Mouse (Mus musculus) cortical plate, adult 2 months (tissue): ENCODE measurements around the gene Gpd1. TPM values are rescaled to one million over a fixed set of nuclear protein-coding genes. Genes with fewer than 3 reads are reported as not detected.
"Not testable (repeated sequence)": the region's sequence is repeated elsewhere in the genome, so short reads cannot be mapped to it uniquely, and the experiment has no call there.

Experiments
- H3K27ac ChIP-seq: fragments of 200-500 bp; 2 replicates; pipeline ENCODE4 v1.5.1; 2012; ENCODE audit warnings: low read length, control low read depth, inconsistent platforms; ENCODE audit not compliant: insufficient read depth
- H3K4me1 ChIP-seq: fragments of 200-500 bp; 2 replicates; pipeline ENCODE4 v1.6.1; 2011; ENCODE audit warnings: low read length; ENCODE audit not compliant: control insufficient read depth, insufficient read depth
- H3K4me3 ChIP-seq: fragments of 200-500 bp; 2 replicates; pipeline ENCODE4 v1.5.1; 2011; ENCODE audit warnings: mild to moderate bottlenecking, low read length, control low read depth; ENCODE audit not compliant: insufficient read depth
- CTCF ChIP-seq: fragments of 200-500 bp; IDR thresholded peaks from 2 replicates; pipeline ENCODE4 v1.5.1; 2011; ENCODE audit warnings: mild to moderate bottlenecking, control low read depth, low read length; ENCODE audit not compliant: insufficient read depth; ENCODE audit errors: extremely low read depth
- POLR2A ChIP-seq: fragments of 200-500 bp; IDR thresholded peaks from 2 replicates; pipeline ENCODE4 v1.6.1; 2011; ENCODE audit warnings: mild to moderate bottlenecking, low read length, control low read depth; ENCODE audit not compliant: insufficient read depth; ENCODE audit errors: extremely low read depth
- polyA plus RNA-seq: library from polyadenylated mRNA; depleted of rRNA; stranded (reverse); fragments of >200 nt; gene quantifications from 2 replicates; pipeline ENCODE4 v1.2.3, GENCODE M21; 2012

Gene Gpd1
- polyA plus RNA-seq, 1 experiment = 55.3 TPM

GRCm38 (mm10) chr15:99718461-99719021 is 1.2 kb downstream of the Gpd1 start:
- Histone ChIP-seq H3K4me1 (peaks cover 16% of the 10 kb centered on the region), H3K27ac (peak overlapping the region; percentile 76), H3K4me3 (peak overlapping the region; percentile 44; the same call in 1 of the 2 replicates)
- TF ChIP-seq POLR2A = no peak
- no peak for TF ChIP-seq CTCF

GRCm38 (mm10) chr15:99719865-99720264 is 2.5 kb downstream of the Gpd1 start:
- Histone ChIP-seq H3K4me3 (no peak overlapping the region), H3K27ac (no peak overlapping the region), H3K4me1 (peaks cover 16% of the 10 kb centered on the region)
- no peak for TF ChIP-seq CTCF
- no peak for TF ChIP-seq POLR2A

GRCm38 (mm10) chr15:99721921-99722743 is 4.8 kb downstream of the Gpd1 start:
- no peak overlapping the region for H3K4me3 ChIP-seq
- no peak for TF ChIP-seq CTCF
- no peak for TF ChIP-seq POLR2A
- no peak overlapping the region for H3K27ac ChIP-seq
- H3K4me1 ChIP-seq = peaks cover 7% of the 10 kb centered on the region

GRCm38 (mm10) chr15:99723120-99723514 is 5.8 kb downstream of the Gpd1 start:
- Histone ChIP-seq H3K27ac (peak overlapping the region; percentile 38), H3K4me3 (no peak overlapping the region), H3K4me1 (peaks cover 6% of the 10 kb centered on the region)
- no peak for TF ChIP-seq POLR2A
- no peak for TF ChIP-seq CTCF

GRCm38 (mm10) chr15:99723515-99724291 is 6.4 kb downstream of the Gpd1 start:
- peaks cover 5% of the 10 kb centered on the region for H3K4me1 ChIP-seq
- TF ChIP-seq CTCF (no peak), POLR2A (no peak)
- peak overlapping the region; percentile 38 for H3K27ac ChIP-seq

GRCm38 (mm10) chr15:99724292-99725021 is 7.1 kb downstream of the Gpd1 start:
- peak; percentile 27; the same call in 1 of the 2 replicates for TF ChIP-seq POLR2A
- TF ChIP-seq CTCF = peak; percentile 33
- Histone ChIP-seq H3K4me3 (peak overlapping the region; percentile 70), H3K4me1 (peaks cover 4% of the 10 kb centered on the region), H3K27ac (peak overlapping the region; percentile 38)

More at GRCm38 (mm10) chr15:99723515-99724291, 6.4 kb downstream of the Gpd1 start:
- no peak overlapping the region; the same call in 1 of the 2 replicates for H3K4me3 ChIP-seq

GRCm38 (mm10) chr15:99725341-99726155 is 8.2 kb downstream of the Gpd1 start, which contains the start of gene Cox14:
Gene Cox14 (plus strand): TSS chr15:99725618.
- H3K4me3 ChIP-seq = peak within 1 kb of the TSS; percentile 70
- peak within 1 kb of the TSS; percentile 38 for H3K27ac ChIP-seq
- peaks cover 4% of the 10 kb centered on the region for H3K4me1 ChIP-seq
- TF ChIP-seq CTCF (peak; percentile 94), POLR2A (peak; percentile 90)

- Histone ChIP-seq H3K4me1 (peaks cover 4% of the 10 kb centered on the region), H3K27ac (no peak overlapping the region), H3K4me3 (peak overlapping the region; percentile 70; the same call in 1 of the 2 replicates)
- TF ChIP-seq CTCF = no peak
- no peak for TF ChIP-seq POLR2A
These were observed 9.2 kb downstream of the Gpd1 start for GRCm38 (mm10) chr15:99726549-99726948.

GRCm38 (mm10) chr15:99727039-99727438 is 9.7 kb downstream of the Gpd1 start:
- H3K4me3 ChIP-seq, H3K27ac ChIP-seq, H3K4me1 ChIP-seq: not testable (repeated sequence)
